Mouse (Mus musculus) embryonic fibroblast, embryonic 13.5 days (primary cell): ENCODE measurements around the gene B3galt5. TPM values are rescaled to one million over a fixed set of nuclear protein-coding genes. Genes with fewer than 3 reads are reported as not detected.

Experiments
- H3K27ac ChIP-seq: 2 replicates; pipeline ENCODE4 v1.5.1; 2012; ENCODE audit warnings: low read length, control low read depth, inconsistent platforms; ENCODE audit not compliant: insufficient read depth
- H3K4me1 ChIP-seq: 2 replicates; pipeline ENCODE4 v1.6.1; 2011; ENCODE audit warnings: low read length; ENCODE audit not compliant: control insufficient read depth, insufficient read depth
- H3K4me3 ChIP-seq: 2 replicates; pipeline ENCODE4 v1.5.1; 2011; ENCODE audit warnings: mild to moderate bottlenecking, control low read depth, low read length; ENCODE audit not compliant: insufficient read depth
- CTCF ChIP-seq: IDR thresholded peaks from 2 replicates; pipeline ENCODE4 v1.5.1; 2011; ENCODE audit warnings: mild to moderate bottlenecking, control low read depth, low read length, moderate library complexity, borderline replicate concordance; ENCODE audit not compliant: insufficient read depth
- POLR2A ChIP-seq: IDR thresholded peaks from 2 replicates; pipeline ENCODE4 v1.6.1; 2011; ENCODE audit warnings: low read depth, mild to moderate bottlenecking, control low read depth, low read length, moderate library complexity
- polyA plus RNA-seq: library from polyadenylated mRNA; stranded (reverse); fragments of >200 nt; gene quantifications from 2 replicates; pipeline ENCODE4 v1.2.4, GENCODE M21; 2011; ENCODE audit warnings: low read depth; ENCODE audit not compliant: missing spikeins, insufficient read length

The B3galt5 gene
- polyA plus RNA-seq, 1 experiment, result not detected

DNA sequence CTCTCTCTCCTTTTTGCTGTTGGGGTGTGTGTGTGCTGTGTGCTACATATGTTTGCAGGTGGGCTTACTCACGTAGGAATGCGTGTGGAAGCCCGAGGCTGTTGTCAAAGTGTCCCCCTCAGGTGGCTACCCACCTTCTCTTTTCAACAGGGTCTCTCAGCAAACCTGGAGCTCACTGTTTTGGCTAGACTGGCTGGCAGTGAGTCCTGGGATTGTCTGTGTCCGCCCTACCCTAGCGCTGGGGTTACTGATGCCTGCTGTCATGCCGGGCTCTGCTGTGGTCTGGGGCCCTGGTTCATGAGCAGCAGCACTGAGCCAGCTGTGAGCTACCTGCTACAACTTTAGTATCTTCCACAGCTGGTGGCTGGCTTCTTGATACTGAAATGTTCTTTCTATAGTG is 8.9 kb downstream of the B3galt5 start:
- H3K4me1 ChIP-seq, result no peaks in the 10 kb centered on the region
- TF ChIP-seq CTCF (no peak), POLR2A (no peak)
- no peak overlapping the region for H3K4me3 ChIP-seq
- no peak overlapping the region for H3K27ac ChIP-seq

DNA sequence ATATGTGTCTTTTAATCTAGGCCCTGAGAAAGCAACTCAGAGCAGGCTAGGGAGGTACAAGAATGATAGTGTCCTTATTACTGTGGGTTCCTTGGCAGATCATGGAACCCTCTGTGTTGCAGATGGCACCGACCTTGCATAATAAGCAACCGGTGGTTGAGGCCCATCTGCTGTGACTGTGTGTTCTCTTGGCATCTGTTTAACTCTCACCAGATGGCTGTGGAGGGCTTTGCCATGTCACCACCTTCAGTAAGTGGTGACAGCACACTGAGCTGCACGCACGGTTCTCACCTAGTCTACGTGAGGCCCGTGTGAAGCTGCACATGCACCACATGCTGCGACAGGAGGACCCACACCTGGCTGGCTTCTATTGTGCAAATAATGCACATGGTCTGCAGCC is 14.0 kb downstream of the B3galt5 start:
- H3K4me3 ChIP-seq, result no peak overlapping the region
- H3K4me1 ChIP-seq, result no peaks in the 10 kb centered on the region
- no peak overlapping the region for H3K27ac ChIP-seq
- TF ChIP-seq CTCF, result no peak
- TF ChIP-seq POLR2A, result no peak

DNA sequence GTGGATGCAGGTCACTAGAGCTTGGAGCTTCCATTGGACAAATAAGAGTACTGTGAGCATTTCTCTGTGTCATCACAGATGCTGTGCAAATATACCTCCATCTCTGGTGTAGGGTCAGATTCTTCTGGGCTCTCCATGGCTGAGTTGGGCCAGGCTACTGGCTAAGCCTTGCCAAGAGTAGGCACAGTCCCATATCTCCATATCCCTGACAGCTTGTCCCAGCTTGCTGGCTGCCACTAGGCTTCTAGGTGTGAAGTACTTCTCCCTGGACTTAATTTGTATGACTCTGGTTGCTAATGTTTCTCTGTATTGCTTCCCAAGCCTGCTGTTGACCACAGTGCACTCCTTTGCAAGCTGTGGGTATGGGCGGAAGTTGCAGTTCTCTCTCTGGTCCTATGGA is 16.5 kb downstream of the B3galt5 start:
- TF ChIP-seq CTCF (no peak), POLR2A (no peak)
- Histone ChIP-seq H3K4me1 (no peaks in the 10 kb centered on the region), H3K4me3 (no peak overlapping the region)

GRCm38 (mm10) chr16:96258429-96258828 is 22.8 kb downstream of the B3galt5 start:
- H3K4me1 ChIP-seq, result no peaks in the 10 kb centered on the region
- no peak for TF ChIP-seq CTCF
- TF ChIP-seq POLR2A, result no peak
- H3K4me3 ChIP-seq, result no peak overlapping the region
- no peak overlapping the region for H3K27ac ChIP-seq

More for the DNA sequence above, 16.5 kb downstream of the B3galt5 start:
- H3K27ac ChIP-seq, result no peak overlapping the region

DNA sequence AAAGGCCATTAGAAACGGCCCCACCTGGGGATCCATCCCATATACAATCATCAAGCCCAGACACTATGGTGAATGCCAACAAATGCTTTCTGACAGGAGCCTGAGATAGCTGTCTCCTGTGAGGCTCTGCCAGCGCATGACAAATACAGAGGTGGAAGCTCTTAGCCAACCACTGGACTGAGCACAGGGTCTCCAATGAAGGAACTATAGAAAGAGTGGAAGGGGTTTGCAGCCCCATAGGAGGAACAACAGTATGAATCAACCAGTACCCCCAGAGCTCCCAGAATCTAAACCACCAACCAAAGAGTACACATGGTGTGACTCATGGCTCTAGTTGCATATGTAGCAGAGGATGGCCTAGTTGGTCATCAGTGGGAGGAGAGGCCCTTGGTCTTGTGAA is 36.1 kb downstream of the B3galt5 start:
- Histone ChIP-seq H3K4me1 (no peaks in the 10 kb centered on the region), H3K27ac (no peak overlapping the region)
- TF ChIP-seq CTCF (no peak), POLR2A (no peak)

GRCm38 (mm10) chr16:96272929-96273619 is 37.5 kb downstream of the B3galt5 start:
- no peaks in the 10 kb centered on the region for H3K4me1 ChIP-seq

More for the DNA sequence above, 36.1 kb downstream of the B3galt5 start:
- H3K4me3 ChIP-seq, result no peak overlapping the region

DNA sequence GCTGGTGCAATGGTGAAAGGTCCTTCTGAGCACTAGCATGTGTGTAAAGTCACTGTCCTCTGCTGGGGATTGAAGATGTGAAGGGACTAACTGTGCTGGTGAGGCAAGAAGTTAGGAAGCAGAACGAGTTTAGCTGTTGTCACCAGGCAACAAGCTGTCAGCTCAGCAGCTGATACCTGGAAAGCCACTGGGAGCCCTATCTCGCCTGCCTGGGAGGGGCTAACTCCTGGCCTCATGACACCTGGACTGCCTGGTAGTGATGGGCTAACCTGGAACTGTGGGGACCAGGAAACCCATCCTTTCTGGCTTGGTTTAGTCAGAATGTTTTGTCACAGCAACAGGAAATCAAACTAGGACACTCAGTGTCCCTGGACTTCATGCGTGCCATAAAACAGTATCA is 41.0 kb downstream of the B3galt5 start:
- Histone ChIP-seq H3K4me1 (no peaks in the 10 kb centered on the region), H3K27ac (no peak overlapping the region), H3K4me3 (no peak overlapping the region)
- TF ChIP-seq CTCF, result no peak
- no peak for TF ChIP-seq POLR2A

More at GRCm38 (mm10) chr16:96272929-96273619, 37.5 kb downstream of the B3galt5 start:
- Histone ChIP-seq H3K27ac (no peak overlapping the region), H3K4me3 (no peak overlapping the region)
- no peak for TF ChIP-seq POLR2A
- TF ChIP-seq CTCF, result no peak

DNA sequence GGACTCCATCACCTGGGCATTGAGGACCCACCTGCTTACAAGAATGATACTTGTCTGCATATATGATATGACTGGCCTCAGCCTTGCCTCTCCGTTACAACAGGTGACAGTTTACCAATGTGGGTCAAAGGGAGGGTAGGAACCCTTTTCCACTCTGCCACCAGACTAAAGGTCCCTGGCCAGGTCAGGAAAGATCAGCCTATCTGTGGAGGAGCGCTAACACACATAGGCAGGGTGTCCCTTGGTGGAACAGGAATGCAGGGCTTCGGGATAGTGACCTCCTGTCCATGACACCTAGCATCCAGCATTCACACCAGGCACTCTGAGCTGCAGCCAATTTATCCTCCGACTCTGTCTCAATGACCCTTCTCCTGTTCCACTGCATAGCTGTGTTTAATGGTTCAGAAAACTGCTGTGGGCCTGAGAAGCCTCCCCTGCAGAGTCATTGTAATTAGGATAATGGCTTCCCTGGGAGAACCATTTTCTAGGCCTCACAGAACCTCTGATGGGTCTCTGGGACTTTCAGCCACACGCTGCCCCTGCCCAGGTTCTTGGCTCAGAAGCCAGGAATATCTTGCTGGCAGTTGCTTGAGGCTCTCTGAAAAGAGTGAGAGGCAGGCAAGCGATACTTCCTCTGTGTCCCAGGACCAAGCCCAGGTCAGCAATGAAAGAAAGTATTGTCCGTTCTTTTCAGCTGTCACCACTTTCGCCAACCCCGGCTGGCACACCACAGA is 43.1 kb downstream of the B3galt5 start:
- TF ChIP-seq CTCF (no peak), POLR2A (no peak)
- H3K4me3 ChIP-seq, result no peak overlapping the region
- H3K27ac ChIP-seq, result no peak overlapping the region
- no peaks in the 10 kb centered on the region for H3K4me1 ChIP-seq

GRCm38 (mm10) chr16:96280719-96281605 is 45.4 kb downstream of the B3galt5 start:
- no peak for TF ChIP-seq CTCF
- no peak for TF ChIP-seq POLR2A
- Histone ChIP-seq H3K4me1 (no peaks in the 10 kb centered on the region), H3K27ac (no peak overlapping the region), H3K4me3 (no peak overlapping the region)
